Mouse (Mus musculus): ENCODE measurements around the gene Aasdh.

- TF ChIP-seq CTCF (IDR thresholded peaks at IDR 0.05; ENCODE audit: low read depth) = no peak
- no peak for TF ChIP-seq EP300 (IDR thresholded peaks at IDR 0.05; ENCODE audit: low read depth)
These were observed 39.8 kb upstream of the Aasdh start for GRCm38 (mm10) chr5:76944965-76945677.

All from liver, postnatal 0 days (tissue).